Mouse (Mus musculus): Measurements from ENCODE around the gene Kctd7. TPM values are rescaled to one million over a fixed set of nuclear protein-coding genes. Genes with fewer than 3 reads are reported as not detected.
A peak's percentile ranks its signal among the peaks of the same experiment; 100 is the strongest.

Gene Kctd7
- polyA plus RNA-seq, 1 experiment from 2014 or later, result 4.8 TPM

- 62% methylated on average over 6 of the region's 6 CpGs for WGBS
- Histone ChIP-seq H3K4me1 (replicated peaks) (peaks cover 19% of the 10 kb centered on the region), H3K9me3 (replicated peaks) (no peaks in the 10 kb centered on the region), H3K4me3 (no peak overlapping the region), H3K27me3 (replicated peaks) (no peaks in the 10 kb centered on the region), H3K27ac (ENCODE audit: poor library complexity, severe bottlenecking) (peak overlapping the region; percentile 67), H3K4me2 (no peak overlapping the region), H3K36me3 (peaks cover 68% of the 10 kb centered on the region), H3K9ac (no peak overlapping the region)
- no peak for ATAC-seq (ENCODE audit: insufficient number of reproducible peaks, low FRiP score)
These were observed 47.2 kb downstream of the Kctd7 start for GRCm38 (mm10) chr5:130191865-130192264.

GRCm38 (mm10) chr5:130192356-130192944 lies 47.8 kb downstream of the Kctd7 start:
- no peaks in the 10 kb centered on the region for H3K27me3 ChIP-seq (replicated peaks)
- WGBS, result 76% methylated on average over 2 of the region's 2 CpGs
- H3K4me3 ChIP-seq, result no peak overlapping the region
- H3K4me2 ChIP-seq, result no peak overlapping the region
- H3K9me3 ChIP-seq (replicated peaks), result no peaks in the 10 kb centered on the region
- peaks cover 66% of the 10 kb centered on the region for H3K36me3 ChIP-seq
- H3K9ac ChIP-seq, result no peak overlapping the region
- H3K4me1 ChIP-seq (replicated peaks), result peaks cover 22% of the 10 kb centered on the region
- peak overlapping the region; percentile 67 for H3K27ac ChIP-seq (ENCODE audit: poor library complexity, severe bottlenecking)
- no peak for ATAC-seq (ENCODE audit: insufficient number of reproducible peaks, low FRiP score)

GRCm38 (mm10) chr5:130193760-130194159 lies 49.1 kb downstream of the Kctd7 start:
- Histone ChIP-seq H3K4me3 (no peak overlapping the region), H3K4me2 (no peak overlapping the region), H3K9ac (no peak overlapping the region), H3K4me1 (replicated peaks) (peaks cover 22% of the 10 kb centered on the region), H3K27ac (ENCODE audit: poor library complexity, severe bottlenecking) (no peak overlapping the region), H3K27me3 (replicated peaks) (no peaks in the 10 kb centered on the region), H3K36me3 (peaks cover 63% of the 10 kb centered on the region), H3K9me3 (replicated peaks) (no peaks in the 10 kb centered on the region)
- WGBS, result 86% methylated on average over 3 of the region's 3 CpGs
- ATAC-seq (ENCODE audit: insufficient number of reproducible peaks, low FRiP score), result no peak

GRCm38 (mm10) chr5:130196307-130196706 lies 51.6 kb downstream of the Kctd7 start:
- peak overlapping the region; percentile 27; the same call in 1 of the 2 replicates for H3K27ac ChIP-seq (ENCODE audit: poor library complexity, severe bottlenecking)
- H3K4me1 ChIP-seq (replicated peaks), result peaks cover 22% of the 10 kb centered on the region
- H3K9ac ChIP-seq, result no peak overlapping the region
- peaks cover 62% of the 10 kb centered on the region for H3K36me3 ChIP-seq
- H3K27me3 ChIP-seq (replicated peaks), result no peaks in the 10 kb centered on the region
- no peak overlapping the region for H3K4me2 ChIP-seq
- 88% methylated on average over 1 of the region's 1 CpGs for WGBS
- ATAC-seq (ENCODE audit: insufficient number of reproducible peaks, low FRiP score), result peak; percentile 44; the same call in 1 of the 2 replicates
- H3K4me3 ChIP-seq, result no peak overlapping the region
- H3K9me3 ChIP-seq (replicated peaks), result no peaks in the 10 kb centered on the region

GRCm38 (mm10) chr5:130197454-130197853 lies 52.8 kb downstream of the Kctd7 start:
- no peak overlapping the region for H3K9ac ChIP-seq
- H3K4me1 ChIP-seq (replicated peaks), result peaks cover 16% of the 10 kb centered on the region
- no peaks in the 10 kb centered on the region for H3K9me3 ChIP-seq (replicated peaks)
- H3K27ac ChIP-seq (ENCODE audit: poor library complexity, severe bottlenecking), result no peak overlapping the region
- H3K27me3 ChIP-seq (replicated peaks), result no peaks in the 10 kb centered on the region
- no peak overlapping the region for H3K4me2 ChIP-seq
- 63% methylated on average over 3 of the region's 3 CpGs for WGBS
- no peak overlapping the region for H3K4me3 ChIP-seq
- peaks cover 58% of the 10 kb centered on the region for H3K36me3 ChIP-seq
- no peak for ATAC-seq (ENCODE audit: insufficient number of reproducible peaks, low FRiP score)

- ATAC-seq (ENCODE audit: insufficient number of reproducible peaks, low FRiP score), result no peak
- peaks cover 13% of the 10 kb centered on the region for H3K4me1 ChIP-seq (replicated peaks)
- H3K9me3 ChIP-seq (replicated peaks), result no peaks in the 10 kb centered on the region
- H3K4me3 ChIP-seq, result no peak overlapping the region
- no peak overlapping the region for H3K9ac ChIP-seq
- WGBS, result 91% methylated on average over 7 of the region's 7 CpGs
- no peak overlapping the region for H3K27ac ChIP-seq (ENCODE audit: poor library complexity, severe bottlenecking)
- no peak overlapping the region for H3K4me2 ChIP-seq
- no peaks in the 10 kb centered on the region for H3K27me3 ChIP-seq (replicated peaks)
- peaks cover 63% of the 10 kb centered on the region for H3K36me3 ChIP-seq
These were observed 53.3 kb downstream of the Kctd7 start for GRCm38 (mm10) chr5:130197981-130198380.

- peaks cover 18% of the 10 kb centered on the region for H3K4me1 ChIP-seq (replicated peaks)
- no peak overlapping the region for H3K4me2 ChIP-seq
- H3K36me3 ChIP-seq, result peaks cover 57% of the 10 kb centered on the region
- no peaks in the 10 kb centered on the region for H3K27me3 ChIP-seq (replicated peaks)
- no peak for ATAC-seq (ENCODE audit: insufficient number of reproducible peaks, low FRiP score)
- no peak overlapping the region for H3K4me3 ChIP-seq
- 86% methylated on average over 10 of the region's 10 CpGs for WGBS
- no peak overlapping the region for H3K9ac ChIP-seq
- no peak overlapping the region for H3K27ac ChIP-seq (ENCODE audit: poor library complexity, severe bottlenecking)
- no peaks in the 10 kb centered on the region for H3K9me3 ChIP-seq (replicated peaks)
These were observed 55.8 kb downstream of the Kctd7 start for GRCm38 (mm10) chr5:130200233-130201029.

GRCm38 (mm10) chr5:130203948-130204347 lies 59.3 kb downstream of the Kctd7 start:
- Histone ChIP-seq H3K9me3 (replicated peaks) (no peaks in the 10 kb centered on the region), H3K27ac (ENCODE audit: poor library complexity, severe bottlenecking) (no peak overlapping the region), H3K4me1 (replicated peaks) (0 out of 2 replicates have a peak, but pooled peaks cover 8% of the 10 kb centered on the region), H3K9ac (no peak overlapping the region), H3K4me3 (no peak overlapping the region), H3K27me3 (replicated peaks) (no peaks in the 10 kb centered on the region), H3K4me2 (no peak overlapping the region), H3K36me3 (peaks cover 66% of the 10 kb centered on the region)
- 75% methylated on average over 4 of the region's 4 CpGs for WGBS
- no peak for ATAC-seq (ENCODE audit: insufficient number of reproducible peaks, low FRiP score)

- Histone ChIP-seq H3K36me3 (peaks cover 68% of the 10 kb centered on the region), H3K4me3 (no peak overlapping the region), H3K9me3 (replicated peaks) (no peaks in the 10 kb centered on the region), H3K4me2 (no peak overlapping the region), H3K4me1 (replicated peaks) (0 out of 2 replicates have a peak, but pooled peaks cover 8% of the 10 kb centered on the region), H3K9ac (no peak overlapping the region), H3K27ac (ENCODE audit: poor library complexity, severe bottlenecking) (no peak overlapping the region), H3K27me3 (replicated peaks) (no peaks in the 10 kb centered on the region)
- 87% methylated on average over 6 of the region's 6 CpGs for WGBS
- ATAC-seq (ENCODE audit: insufficient number of reproducible peaks, low FRiP score), result no peak
These were observed 59.9 kb downstream of the Kctd7 start for GRCm38 (mm10) chr5:130204560-130204959.
